Mouse (Mus musculus) skeletal muscle tissue, adult 2 months (tissue): ENCODE results near the gene Tcte1.
A peak's percentile ranks its signal among the peaks of the same experiment; 100 is the strongest.

ENCODE experiments used
- DNase-seq: peaks from one replicate; pipeline ENCODE4 v3.0.0-alpha.2; 2012; ENCODE audit warnings: low read depth, low spot score

Gene Tcte1

DNA sequence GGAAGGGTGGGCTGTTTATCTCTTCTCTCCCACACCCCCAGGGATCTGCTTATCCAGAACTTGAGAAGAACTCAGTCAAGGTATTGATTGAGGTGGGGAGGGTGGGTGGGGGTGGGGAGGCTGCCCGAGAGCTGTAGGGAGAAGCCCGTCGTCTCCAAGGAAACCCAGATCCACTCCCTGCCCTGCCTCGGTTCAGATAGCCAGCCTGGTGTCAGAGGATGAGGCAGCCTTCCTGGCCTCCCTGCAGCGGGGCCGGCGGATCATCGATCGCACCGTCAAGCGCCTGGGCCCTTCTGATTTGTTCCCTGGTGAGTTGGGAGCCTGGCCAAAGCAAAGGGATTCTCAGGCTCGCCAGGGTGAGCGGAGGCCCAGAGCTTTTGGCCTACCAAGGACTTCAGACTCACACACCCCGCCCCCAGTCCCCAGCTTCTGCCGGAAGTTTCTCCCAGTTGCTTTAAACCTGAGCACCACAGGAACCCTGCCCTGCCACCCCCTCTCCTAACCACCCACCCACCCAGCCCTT lies 8.0 kb upstream of the Tcte1 start:
- DNase-seq: no peak

DNA sequence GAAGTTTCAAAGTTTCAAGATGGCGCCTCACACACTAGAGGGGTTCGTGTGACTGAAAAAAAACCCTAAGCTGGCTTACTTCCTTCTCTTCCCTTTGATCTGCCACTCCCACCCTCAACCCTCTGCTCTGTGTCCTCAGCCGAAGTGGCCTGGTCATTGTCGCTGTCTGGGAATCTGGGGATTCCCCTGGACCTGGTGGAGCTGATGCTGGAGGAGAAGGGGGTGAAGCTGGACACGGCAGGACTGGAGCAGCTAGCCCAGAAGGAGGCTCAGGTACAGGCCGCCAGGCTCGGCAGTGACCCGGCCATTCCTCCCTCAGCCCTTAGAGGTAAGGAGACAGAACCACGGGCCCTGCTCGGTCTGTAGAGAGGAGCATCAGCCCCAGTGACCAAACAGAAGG lies 7.4 kb upstream of the Tcte1 start:
- no peak for DNase-seq

DNA sequence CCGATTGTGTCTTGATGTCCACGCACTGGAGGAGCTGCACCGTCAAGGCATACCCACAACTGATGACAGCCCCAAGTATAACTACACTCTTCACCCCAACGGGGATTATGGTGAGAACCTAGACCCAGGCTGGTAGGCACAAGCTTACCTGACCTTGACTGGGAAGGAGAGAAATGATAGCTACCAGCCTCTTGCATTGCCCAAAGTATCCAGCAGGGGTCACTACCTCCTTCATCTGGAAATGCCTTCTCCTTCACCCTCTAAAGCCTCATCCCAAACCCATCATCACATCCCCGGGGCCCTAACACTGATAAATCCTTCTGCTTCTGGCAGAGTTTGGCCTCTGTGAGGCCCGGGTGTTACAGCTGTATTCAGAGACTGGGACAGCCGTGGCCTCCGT lies 6.7 kb upstream of the Tcte1 start:
- DNase-seq: peak; percentile 48

DNA sequence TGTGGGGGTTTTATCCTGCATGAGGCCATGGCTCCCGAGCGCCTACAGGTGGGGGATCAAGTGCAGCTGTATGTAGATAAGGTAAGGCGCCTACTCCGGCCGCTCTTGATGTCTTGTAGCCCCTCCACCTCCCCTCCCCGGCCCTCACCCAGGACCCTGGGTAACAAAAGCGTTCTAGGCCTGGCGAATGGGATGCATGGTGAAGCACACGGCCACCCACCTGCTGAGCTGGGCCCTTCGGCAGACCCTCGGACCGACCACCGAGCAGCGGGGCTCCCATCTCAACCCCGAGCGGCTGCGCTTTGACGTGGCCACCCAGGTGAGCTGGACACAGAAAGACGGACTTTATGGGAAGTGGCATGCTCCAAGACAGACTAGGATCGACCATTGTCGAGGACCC lies 6.1 kb upstream of the Tcte1 start:
- DNase-seq: no peak

DNA sequence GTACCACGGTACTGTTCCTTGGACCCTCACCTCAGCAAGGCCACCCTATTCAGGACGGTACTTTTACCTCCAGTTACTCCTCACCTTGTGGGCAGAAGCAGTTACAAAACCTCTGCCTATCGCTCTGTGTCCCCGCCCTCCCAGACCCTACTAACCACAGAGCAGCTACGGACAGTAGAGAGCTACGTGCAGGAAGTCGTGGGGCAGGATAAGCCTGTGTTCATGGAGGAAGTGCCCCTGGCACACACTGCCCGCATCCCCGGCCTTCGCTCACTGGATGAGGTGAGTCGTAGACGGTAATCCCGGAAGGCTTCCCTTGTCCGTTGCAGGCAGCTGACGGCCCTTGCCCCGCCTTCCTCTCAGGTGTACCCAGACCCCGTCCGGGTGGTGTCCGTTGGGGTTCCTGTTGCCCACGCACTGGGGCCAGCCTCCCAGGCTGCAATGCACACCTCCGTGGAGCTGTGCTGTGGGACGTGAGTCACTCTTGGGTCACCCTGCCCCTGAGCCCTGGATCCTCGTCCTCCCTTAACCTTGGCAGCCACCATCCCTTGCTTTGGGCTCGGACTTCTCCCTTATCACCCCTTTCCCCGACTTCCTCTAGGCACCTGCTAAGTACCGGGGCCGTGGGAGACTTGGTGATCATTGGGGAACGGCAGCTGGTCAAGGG lies 5.6 kb upstream of the Tcte1 start:
- DNase-seq: no peak

DNA sequence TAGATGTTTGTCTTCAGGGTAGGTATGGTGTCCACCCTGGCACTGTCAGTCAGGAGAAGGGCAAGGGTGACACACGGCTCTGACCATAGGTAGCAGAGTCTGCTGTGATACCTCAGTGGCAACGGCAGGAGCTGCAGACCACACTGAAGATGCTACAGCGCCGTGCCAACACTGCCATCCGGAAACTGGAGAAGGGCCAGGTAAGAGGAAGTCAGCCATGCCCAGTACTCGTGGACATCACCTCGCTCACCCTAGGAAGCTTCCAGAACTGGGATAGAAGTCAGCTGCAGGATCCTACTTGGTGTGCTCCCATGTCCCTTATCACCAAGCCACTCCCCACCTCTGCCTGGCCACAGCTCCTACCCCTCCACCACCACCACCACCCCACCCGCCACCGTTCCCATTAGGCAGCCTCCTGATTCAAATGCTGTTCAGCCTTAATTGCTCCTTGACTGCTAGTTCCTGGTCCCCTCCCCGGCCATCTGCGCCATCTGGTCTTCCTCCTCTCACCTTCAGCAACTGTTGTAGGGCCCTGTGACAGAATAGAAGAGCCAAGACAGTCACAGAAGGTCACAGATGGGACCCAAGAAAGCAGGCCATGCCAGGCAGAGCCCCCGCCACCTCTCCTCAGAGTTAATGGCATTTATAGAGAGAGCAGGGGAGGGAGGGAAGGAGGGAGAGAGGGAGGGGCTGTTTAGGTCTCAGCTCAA lies 4.3 kb upstream of the Tcte1 start:
- no peak for DNase-seq

DNA sequence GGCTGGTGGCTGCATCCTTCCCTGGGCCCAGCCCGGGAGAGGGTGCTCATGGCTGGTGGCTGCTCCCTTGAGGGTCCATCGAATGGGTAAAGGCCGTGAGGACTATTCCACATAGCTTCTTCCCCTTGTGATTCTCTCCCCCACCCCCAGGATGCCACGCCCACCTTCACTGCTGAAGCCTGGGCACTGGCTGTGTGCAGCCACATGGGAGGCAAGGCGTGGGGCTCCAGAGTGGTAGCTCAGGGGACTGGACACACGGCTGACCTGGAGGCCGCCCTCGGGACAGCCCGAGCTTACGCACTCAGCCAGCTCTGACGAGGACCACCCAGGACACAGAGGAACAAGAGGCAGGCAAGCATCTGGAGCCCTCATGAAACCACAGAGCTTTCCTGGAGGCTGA lies 3.1 kb upstream of the Tcte1 start:
- DNase-seq: no peak

DNA sequence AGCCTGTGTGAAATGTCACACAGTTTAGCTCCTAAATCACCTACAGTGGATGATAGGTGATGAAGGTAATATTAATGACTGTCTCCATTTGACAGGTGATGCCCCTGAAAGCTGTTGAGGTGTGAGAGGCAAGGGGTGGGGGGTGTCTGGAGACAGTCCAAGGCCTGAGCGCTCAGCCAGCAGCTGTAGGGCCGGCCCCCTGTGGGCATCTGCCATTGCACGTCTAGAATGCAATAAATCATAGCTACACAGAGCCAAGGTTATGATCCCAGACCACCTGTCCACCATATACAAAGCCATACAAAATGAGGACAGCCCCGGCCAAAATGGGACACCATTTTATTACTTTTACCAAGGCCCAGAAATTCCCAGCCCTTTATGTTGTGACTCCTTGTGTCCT lies 1.7 kb downstream of the Tcte1 start:
- DNase-seq: no peak

DNA sequence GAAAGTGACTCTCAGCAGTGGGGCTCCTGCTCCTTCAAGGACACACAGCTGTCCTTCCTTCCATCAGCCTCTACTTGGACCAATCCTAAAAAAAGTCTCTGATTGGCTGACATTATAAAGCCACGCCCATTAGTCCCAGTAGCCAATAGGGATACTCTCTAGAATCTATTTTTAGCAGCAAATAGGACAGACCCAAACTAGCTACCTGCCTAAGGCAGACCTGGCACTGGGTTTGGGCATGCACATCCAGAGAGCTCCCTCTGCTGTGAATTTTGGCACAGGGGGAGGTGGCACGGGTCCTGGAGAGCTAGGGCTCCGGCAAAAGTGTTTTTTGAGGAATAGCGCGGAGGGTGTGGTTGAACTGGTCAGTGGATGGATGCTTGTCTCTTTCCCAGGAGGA lies 3.3 kb downstream of the Tcte1 start:
- DNase-seq: no peak

DNA sequence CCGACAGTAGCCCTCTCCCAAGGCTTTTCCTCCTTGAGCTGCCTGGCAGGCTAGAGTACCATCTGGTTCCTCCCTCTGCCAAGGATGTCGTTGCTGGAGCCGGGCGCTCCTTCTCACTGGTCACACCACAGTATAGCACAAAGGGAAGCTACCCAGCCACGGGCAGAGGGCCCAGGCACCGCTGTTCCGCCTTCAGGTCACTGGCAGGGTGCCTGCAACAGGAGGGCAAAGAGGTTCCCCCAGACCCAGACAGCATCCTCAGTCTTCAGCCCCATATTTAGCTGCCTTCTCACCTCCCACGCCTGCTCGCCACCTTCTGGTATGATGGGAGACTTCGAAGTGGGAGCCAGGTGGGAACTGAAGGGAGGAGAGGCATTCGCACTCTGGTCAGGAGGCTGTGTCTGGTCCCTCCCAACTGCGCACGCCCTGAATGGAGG lies 7.1 kb downstream of the Tcte1 start:
- DNase-seq: no peak

DNA sequence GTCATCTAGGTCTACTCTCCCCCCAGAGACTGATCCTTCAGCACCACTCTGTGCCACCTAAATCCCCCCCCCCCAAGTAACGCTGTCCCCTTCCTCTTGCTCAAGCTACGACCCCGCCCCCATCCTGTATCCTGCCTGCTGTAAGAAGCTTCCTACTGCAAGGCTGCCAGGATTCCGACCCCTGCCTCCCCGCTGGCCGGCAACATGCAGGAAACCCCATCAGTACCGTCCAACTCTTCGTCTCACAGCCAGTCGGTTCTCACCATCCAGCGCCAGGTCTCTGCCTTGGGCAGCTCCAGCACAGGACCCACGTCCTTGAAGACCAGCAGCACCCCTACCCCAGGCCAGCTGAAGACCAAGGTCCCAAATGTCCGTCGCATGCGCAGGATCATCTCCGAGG lies 9.7 kb downstream of the Tcte1 start:
- DNase-seq: no peak

DNA sequence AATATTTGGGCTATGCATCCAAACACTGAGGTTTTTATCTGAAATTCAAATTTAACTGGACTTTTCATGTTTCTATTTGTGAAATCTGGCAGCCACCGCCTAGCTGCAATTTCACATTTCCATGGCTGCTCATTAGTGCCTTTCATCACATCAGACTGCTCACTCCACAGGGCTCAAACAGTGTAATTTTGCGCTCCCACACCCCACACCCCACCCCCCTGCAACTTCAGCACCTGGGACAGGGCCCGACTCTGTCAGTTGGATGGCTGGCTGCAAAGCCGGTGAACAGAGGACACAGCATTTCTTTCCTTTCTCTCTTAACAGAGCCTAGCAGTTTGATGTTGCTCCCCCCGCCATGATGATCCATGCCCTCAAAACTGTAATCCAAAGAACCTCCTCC lies 13.0 kb downstream of the Tcte1 start:
- DNase-seq: no peak

DNA sequence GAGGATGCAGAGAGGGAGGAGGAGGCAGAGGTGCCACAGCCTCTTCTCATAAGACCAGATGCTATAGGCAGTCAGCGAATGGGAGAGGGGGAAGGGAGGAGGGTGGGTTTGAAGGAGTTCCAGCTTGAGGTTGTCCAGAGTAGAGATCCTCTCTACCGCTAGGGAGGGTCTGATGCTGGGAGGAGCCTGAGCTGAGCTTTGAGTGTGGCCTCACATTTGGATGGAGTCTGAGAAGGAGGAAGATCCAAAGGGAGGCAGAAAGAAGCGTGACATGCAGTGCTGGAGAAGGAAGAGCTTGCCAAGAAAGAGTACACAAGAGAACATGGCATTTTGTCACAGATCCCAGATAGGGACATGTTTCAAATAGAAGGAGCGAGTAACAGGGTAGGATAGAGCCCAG lies 15.2 kb downstream of the Tcte1 start:
- DNase-seq: no peak

DNA sequence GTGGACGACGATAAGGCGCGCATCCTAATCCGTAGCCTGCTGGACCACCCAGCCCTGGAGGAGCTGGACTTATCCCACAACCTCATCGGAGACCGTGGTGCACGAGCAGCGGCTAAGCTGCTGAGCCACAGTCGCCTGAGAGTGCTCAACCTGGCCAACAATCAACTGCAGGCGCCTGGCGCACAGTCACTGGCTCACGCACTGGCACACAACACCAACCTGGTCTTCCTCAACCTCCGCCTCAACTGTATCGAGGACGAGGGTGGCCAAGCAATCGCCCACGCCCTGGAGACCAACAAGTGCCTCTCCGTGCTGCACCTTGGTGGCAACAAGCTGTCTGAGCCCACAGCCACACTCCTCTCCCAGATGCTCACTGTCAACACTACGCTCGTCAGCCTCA lies 16.4 kb downstream of the Tcte1 start:
- no peak for DNase-seq

DNA sequence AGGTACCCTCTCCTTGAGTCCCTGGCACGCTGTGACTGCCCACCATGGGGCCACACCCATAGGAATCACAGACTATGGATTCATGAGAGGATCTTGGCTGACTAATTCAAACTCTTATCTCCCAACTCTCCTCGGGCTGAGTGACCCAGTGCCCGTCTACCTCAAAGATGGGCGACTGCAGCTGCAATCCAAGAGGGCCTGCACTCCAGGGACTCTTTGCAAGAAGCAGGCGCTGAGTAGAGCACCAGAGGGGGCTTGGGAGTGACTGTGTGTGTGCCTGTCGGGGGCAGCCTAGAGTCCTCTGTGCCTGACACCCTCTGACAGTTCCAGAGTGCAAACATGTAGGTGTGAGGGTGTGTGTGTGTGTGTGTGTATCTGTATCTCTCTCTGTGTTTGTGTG lies 18.9 kb downstream of the Tcte1 start:
- DNase-seq: no peak

DNA sequence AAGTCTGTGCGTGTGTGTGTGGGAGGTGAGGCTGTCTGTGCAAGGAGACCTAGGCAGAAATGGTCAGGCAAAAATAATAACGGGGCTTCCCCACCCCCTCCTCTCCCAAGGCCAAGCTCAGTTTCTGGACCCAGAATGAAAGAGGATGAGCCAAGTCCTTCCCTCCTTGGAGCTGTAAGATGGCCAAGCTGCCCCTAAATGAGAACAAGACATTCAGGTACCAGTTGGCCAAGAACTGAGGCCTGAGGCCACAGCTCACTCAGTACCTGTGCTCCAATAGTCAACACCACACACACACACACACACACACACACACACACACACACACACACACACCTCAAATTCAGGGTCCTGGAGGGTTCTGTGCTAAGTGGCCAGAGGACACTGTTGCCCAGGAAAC lies 19.5 kb downstream of the Tcte1 start:
- DNase-seq: no peak

DNA sequence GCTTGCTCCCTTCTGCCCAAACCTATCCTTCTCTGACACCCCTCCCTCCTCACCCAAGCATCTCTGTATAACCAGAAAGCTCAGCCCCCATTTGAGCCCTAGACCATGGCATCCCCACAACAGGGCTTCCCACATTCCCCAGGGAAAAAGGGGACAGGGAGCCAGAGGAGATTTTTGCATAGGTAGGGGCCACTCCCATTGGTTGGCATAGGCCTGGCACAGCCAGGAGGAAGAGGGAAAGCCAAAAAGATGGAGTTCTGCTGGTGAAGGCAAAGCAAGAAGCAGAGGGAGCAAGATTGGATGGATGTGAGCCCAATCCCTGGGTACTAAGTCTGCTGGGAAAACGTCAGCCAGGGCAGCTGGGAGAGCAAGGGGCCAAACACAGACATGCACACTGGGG lies 19.9 kb downstream of the Tcte1 start:
- no peak for DNase-seq

DNA sequence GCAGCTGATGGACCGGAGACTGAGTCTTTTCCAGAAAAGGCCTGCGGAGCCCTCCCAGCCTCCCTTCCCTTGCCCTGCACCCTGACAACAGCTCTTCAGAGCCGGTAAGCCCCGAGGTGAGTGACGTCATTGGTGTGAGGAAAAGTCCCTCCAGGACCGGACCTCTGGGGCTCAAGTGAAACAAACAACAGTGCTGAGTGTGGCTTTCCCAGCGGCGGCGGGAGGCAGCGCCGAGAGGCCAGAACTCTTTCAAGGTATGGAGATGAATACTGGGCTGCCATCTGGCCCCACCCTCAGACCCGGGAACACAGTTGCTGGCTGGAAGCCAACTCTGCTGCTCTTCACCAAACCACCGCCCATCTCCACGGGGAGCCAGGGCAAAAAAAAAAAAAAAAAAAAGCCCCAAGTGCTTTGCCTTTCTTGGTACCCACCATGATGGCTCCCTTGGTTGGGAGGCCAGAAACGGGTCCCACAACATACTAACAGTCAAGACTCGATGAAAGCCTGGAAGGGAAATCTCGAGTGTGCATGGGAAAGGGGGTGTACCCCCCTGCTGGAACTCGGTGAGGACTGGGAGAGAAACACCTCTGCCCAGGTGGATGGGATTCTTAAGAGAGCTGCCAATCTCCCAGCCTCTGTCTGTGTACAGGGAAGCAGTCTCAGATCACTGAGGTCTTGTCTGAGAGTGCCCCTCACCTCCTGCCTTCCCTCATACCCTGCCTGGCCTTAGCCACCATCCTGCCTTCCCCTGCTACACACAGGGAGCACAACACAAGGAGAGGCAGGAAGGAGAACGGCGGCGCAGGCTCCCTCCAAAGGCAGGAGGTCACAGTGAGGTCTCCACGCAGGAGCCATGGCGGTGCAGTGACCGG lies 21.0 kb downstream of the Tcte1 start:
- DNase-seq: no peak

DNA sequence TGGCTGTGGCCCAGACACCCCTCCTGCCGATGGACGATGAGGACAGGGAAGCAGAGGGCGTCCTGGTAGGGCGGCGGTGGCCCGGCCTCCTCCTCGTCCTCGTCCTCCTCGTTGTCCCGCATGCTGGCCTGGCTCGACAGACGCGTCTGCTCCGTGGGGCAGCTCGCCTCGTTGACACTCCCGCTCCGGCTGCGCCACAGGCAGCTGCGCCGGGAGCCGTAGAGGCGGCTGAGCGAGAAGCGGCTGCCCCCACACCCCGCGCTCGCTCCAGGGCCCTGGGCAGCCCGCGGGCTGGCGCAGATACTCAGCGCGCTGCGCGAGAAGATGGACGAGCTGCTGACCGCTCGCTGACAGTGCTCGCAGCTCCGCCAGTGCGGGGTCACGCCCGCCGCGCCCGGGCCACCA lies 21.6 kb downstream of the Tcte1 start:
- DNase-seq: no peak

DNA sequence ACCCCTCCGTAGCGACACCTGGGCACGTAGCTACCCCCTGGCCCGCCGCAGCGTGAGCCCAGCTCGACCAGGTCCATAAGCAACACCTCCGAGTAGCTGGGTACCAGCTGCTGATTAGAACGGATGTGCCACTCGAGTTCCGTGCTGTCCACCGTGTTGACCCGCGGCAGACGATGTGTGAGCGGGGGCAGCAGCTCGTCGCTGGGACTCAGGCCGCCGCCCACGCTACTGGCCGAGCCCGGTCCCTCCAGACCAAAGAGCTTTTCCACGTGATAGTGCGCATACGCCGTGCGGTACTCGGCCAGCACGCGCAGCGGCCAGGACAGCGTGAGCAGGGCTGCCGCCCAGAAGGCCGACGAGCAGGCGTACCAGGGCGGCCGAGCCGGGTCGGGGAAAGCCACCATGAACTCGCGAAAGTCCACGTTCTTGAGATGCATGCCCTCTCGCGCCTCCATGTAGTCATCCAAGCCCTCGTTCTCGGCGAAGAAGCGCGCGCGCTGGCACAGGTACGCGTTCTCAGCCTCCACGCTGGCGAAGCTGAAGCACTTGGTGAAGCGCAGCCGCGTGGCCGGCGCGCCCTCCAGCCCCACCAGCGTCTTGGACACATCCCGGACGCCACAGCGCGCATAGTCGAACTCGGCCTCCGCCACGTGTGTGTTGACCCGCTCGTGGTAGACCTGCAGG lies 22.2 kb downstream of the Tcte1 start:
- DNase-seq: no peak

DNA sequence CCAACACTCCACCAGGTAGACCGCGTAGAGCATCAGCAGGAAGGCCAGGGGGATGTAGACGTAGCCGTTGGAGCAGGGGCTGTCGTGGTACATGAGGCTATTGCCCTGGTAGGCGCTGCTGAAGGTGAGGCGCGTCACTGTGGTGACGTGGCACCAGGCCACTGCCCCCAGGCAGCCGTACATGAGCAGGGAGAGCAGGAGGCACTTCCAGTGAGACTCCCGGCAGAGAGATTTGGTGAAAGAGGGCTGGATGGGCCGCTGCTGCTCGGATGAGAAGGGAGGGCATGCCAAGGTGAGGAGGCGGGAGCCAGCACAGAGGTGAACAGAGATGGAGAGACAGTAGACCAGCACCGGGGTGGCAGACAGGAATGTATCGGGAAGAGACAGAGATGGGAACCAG lies 23.7 kb downstream of the Tcte1 start:
- no peak for DNase-seq
